Mouse (Mus musculus): ENCODE measurements at regions not wholly inside any gene's neighbourhood (a gene's known extent, or its start where the extent isn't known, plus 50 kb on each side); places are given as distances from the start of the nearest gene placed in this dataset.

DNA sequence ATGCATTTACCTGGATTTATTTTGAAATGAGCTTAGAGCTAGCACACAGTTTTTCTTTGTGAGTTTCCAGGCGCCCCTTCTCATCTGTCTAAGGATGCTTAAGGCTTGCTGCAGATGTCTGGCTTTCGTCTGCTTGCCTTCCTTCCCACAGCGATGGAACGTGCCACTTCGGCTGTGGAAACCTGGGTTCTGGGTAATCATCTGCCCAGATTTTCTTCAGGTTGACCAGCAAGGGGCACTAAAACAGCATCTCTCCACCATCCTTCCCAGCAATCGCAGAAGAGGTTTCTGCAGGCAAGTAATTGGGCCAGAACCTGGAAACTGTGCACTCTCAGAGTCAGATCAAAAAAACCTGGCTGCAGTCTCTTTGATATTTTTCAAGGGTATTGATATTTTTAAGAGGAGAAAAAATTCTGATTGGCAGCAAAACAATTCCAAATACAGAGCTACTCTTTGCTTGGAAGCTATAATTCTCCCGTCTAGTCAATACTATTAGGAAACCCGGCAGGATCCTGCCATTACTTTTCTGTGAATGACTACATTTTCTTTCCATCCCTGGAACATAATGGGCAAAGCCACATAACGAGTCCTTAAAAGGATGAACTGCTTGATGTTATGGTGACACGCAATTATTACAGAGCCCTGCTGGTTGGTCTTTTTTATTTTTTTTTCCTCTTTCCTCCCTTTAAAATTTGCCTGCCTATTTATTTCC lies 75.2 kb upstream of the Sash1 start:
- WGBS = 69% methylated on average over 10 of the region's 10 CpGs
- no peak for DNase-seq (ENCODE audit: low spot score)
- Histone ChIP-seq H3K4me1 (replicated peaks; ENCODE audit: control insufficient read depth, insufficient read depth, low read length) (no peaks in the 10 kb centered on the region), H3K9me3 (ENCODE audit: control insufficient read depth, low read length) (no peaks in the 10 kb centered on the region), H3K27me3 (replicated peaks; ENCODE audit: control insufficient read depth, insufficient read depth, low read length) (no peaks in the 10 kb centered on the region), H3K4me2 (no peak overlapping the region), H3K36me3 (ENCODE audit: control insufficient read depth, insufficient read depth, low read length) (no peaks in the 10 kb centered on the region), H3K27ac (ENCODE audit: low read depth, low read length) (no peak overlapping the region), H3K9ac (ENCODE audit: low read depth, low read length) (no peak overlapping the region), H3K4me3 (ENCODE audit: low read depth, low read length) (no peak overlapping the region)
- no peak for ATAC-seq (replicated peaks; ENCODE audit: low FRiP score)

GRCm38 (mm10) chr10:8960275-8960960 lies 74.5 kb upstream of the Sash1 start:
- WGBS = 81% methylated on average over 9 of the region's 9 CpGs
- no peak overlapping the region for H3K27ac ChIP-seq (ENCODE audit: low read depth, low read length)
- no peaks in the 10 kb centered on the region for H3K36me3 ChIP-seq (ENCODE audit: control insufficient read depth, insufficient read depth, low read length)
- H3K9ac ChIP-seq (ENCODE audit: low read depth, low read length) = no peak overlapping the region
- H3K9me3 ChIP-seq (ENCODE audit: control insufficient read depth, low read length) = no peaks in the 10 kb centered on the region
- H3K4me1 ChIP-seq (replicated peaks; ENCODE audit: control insufficient read depth, insufficient read depth, low read length) = no peaks in the 10 kb centered on the region
- H3K4me2 ChIP-seq = no peak overlapping the region
- no peak for ATAC-seq (replicated peaks; ENCODE audit: low FRiP score)
- no peak overlapping the region for H3K4me3 ChIP-seq (ENCODE audit: low read depth, low read length)
- DNase-seq (ENCODE audit: low spot score) = no peak
- H3K27me3 ChIP-seq (replicated peaks; ENCODE audit: control insufficient read depth, insufficient read depth, low read length) = no peaks in the 10 kb centered on the region

GRCm38 (mm10) chr10:8955499-8956211 lies 69.8 kb upstream of the Sash1 start:
- Histone ChIP-seq H3K4me2 (no peak overlapping the region), H3K27me3 (replicated peaks; ENCODE audit: control insufficient read depth, insufficient read depth, low read length) (no peaks in the 10 kb centered on the region), H3K36me3 (ENCODE audit: control insufficient read depth, insufficient read depth, low read length) (no peaks in the 10 kb centered on the region), H3K9ac (ENCODE audit: low read depth, low read length) (no peak overlapping the region), H3K27ac (ENCODE audit: low read depth, low read length) (no peak overlapping the region), H3K4me1 (replicated peaks; ENCODE audit: control insufficient read depth, insufficient read depth, low read length) (no peaks in the 10 kb centered on the region), H3K9me3 (ENCODE audit: control insufficient read depth, low read length) (no peaks in the 10 kb centered on the region), H3K4me3 (ENCODE audit: low read depth, low read length) (no peak overlapping the region)
- WGBS = 36% methylated on average over 6 of the region's 6 CpGs
- no peak for DNase-seq (ENCODE audit: low spot score)
- ATAC-seq (replicated peaks; ENCODE audit: low FRiP score) = no peak

DNA sequence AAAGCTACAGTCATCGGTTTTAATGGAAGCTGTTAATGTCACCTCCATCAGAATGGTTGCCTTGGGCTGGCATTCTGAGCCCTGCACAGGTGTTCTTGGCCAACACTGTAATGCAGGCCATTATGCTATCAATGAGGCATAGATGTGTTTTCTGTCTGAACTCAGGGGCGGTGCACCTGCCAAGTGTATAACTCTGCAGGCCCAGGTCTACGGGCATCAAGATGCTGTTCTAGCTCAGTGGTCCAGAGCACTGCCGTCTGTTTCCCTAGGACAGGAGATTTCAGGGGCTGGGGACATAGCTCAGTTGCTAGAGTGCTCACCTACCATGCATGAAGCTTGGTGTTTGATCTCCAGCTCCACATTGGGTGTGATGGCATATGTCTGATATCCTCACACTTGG lies 68.1 kb upstream of the Sash1 start:
- no peak overlapping the region for H3K4me2 ChIP-seq
- WGBS = 84% methylated on average over 4 of the region's 4 CpGs

DNA sequence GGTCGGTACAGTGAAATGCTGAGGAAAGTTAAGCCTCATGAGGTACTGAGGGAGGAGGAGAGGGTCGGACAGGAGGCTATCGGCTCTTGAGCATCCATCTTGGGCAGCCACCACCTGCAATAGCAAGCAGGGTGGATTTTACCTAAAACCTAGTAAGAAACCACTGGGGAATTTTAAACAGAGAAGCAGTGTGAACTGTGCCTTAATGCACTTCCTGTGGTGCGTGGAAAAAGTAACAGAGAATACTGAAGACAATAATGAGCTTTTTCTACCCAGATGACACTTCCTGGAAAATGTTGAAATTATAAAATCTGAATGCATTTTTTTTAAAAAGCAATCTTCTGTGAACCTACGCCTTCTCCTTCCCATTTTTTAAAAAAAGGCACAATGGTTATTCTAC lies 67.1 kb upstream of the Sash1 start:
- no peaks in the 10 kb centered on the region for H3K9me3 ChIP-seq (ENCODE audit: control insufficient read depth, low read length)
- no peaks in the 10 kb centered on the region for H3K4me1 ChIP-seq (replicated peaks; ENCODE audit: control insufficient read depth, insufficient read depth, low read length)
- no peak overlapping the region for H3K9ac ChIP-seq (ENCODE audit: low read depth, low read length)
- 76% methylated on average over 5 of the region's 5 CpGs for WGBS
- DNase-seq (ENCODE audit: low spot score) (no peak), ATAC-seq (replicated peaks; ENCODE audit: low FRiP score) (no peak)
- no peaks in the 10 kb centered on the region for H3K36me3 ChIP-seq (ENCODE audit: control insufficient read depth, insufficient read depth, low read length)
- H3K4me3 ChIP-seq (ENCODE audit: low read depth, low read length) = no peak overlapping the region
- no peaks in the 10 kb centered on the region for H3K27me3 ChIP-seq (replicated peaks; ENCODE audit: control insufficient read depth, insufficient read depth, low read length)
- no peak overlapping the region for H3K4me2 ChIP-seq
- H3K27ac ChIP-seq (ENCODE audit: low read depth, low read length) = no peak overlapping the region

More for the DNA sequence above, 68.1 kb upstream of the Sash1 start:
- ATAC-seq (replicated peaks; ENCODE audit: low FRiP score) = no peak
- no peak for DNase-seq (ENCODE audit: low spot score)
- Histone ChIP-seq H3K4me1 (replicated peaks; ENCODE audit: control insufficient read depth, insufficient read depth, low read length) (no peaks in the 10 kb centered on the region), H3K9ac (ENCODE audit: low read depth, low read length) (no peak overlapping the region), H3K9me3 (ENCODE audit: control insufficient read depth, low read length) (no peaks in the 10 kb centered on the region), H3K36me3 (ENCODE audit: control insufficient read depth, insufficient read depth, low read length) (no peaks in the 10 kb centered on the region), H3K4me3 (ENCODE audit: low read depth, low read length) (no peak overlapping the region), H3K27ac (ENCODE audit: low read depth, low read length) (no peak overlapping the region), H3K27me3 (replicated peaks; ENCODE audit: control insufficient read depth, insufficient read depth, low read length) (no peaks in the 10 kb centered on the region)

DNA sequence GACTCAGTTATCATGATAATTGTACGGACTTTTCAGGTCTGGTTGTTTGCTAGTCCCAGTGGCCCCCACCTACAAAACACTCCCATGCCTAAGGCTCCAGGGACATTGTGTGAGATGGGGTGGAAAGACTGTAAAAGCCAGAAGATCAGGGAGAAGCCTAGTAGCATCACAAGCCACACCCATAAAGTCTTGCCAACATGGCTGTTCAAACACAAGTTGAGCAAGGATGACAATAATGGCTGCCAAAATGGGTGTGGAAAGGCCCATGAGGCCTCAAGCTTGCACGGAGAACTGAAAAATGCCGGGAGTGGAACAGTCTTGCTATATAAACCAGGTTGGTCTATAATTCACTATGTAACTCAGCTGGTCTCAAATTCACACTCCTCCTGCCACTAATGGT lies 66.1 kb upstream of the Sash1 start:
- WGBS = 83% methylated on average over 3 of the region's 3 CpGs

DNA sequence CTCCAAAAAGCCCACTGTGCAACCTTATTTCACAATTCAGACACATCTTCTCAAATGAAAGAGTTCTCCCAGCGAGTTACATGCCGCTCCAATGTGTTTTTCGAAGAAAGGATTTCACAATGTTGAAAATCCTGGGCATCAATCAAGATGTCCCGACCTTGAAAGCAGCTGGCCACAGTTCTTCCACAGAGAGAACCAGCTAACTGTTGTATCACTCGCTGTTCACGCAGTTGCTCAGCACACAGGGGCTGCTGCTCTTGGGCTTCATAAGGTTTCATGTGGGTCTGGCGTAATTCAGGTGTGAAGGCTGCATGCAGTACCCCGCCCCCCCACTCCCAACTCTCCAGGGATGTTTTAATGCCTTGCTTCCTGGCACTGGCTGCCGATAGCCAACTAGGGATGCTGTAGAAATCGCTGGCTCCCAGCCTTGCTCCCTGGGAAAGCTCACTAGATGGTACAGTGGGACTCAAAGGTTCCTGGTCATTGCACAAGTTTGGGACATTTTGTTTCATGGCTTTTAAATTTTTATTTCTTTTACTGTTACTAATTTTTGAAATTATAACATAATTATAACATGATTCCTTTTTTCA lies 65.5 kb upstream of the Sash1 start:
- no peak overlapping the region for H3K27ac ChIP-seq (ENCODE audit: low read depth, low read length)
- 79% methylated on average over 10 of the region's 10 CpGs for WGBS
- H3K27me3 ChIP-seq (replicated peaks; ENCODE audit: control insufficient read depth, insufficient read depth, low read length) = no peaks in the 10 kb centered on the region
- no peaks in the 10 kb centered on the region for H3K4me1 ChIP-seq (replicated peaks; ENCODE audit: control insufficient read depth, insufficient read depth, low read length)
- no peak overlapping the region for H3K4me2 ChIP-seq
- ATAC-seq (replicated peaks; ENCODE audit: low FRiP score) (no peak), DNase-seq (ENCODE audit: low spot score) (no peak)
- H3K4me3 ChIP-seq (ENCODE audit: low read depth, low read length) = no peak overlapping the region
- H3K9me3 ChIP-seq (ENCODE audit: control insufficient read depth, low read length) = no peaks in the 10 kb centered on the region
- no peak overlapping the region for H3K9ac ChIP-seq (ENCODE audit: low read depth, low read length)
- H3K36me3 ChIP-seq (ENCODE audit: control insufficient read depth, insufficient read depth, low read length) = no peaks in the 10 kb centered on the region

More for the DNA sequence above, 66.1 kb upstream of the Sash1 start:
- H3K36me3 ChIP-seq (ENCODE audit: control insufficient read depth, insufficient read depth, low read length) = no peaks in the 10 kb centered on the region
- no peak overlapping the region for H3K9ac ChIP-seq (ENCODE audit: low read depth, low read length)
- no peak overlapping the region for H3K4me2 ChIP-seq
- no peaks in the 10 kb centered on the region for H3K9me3 ChIP-seq (ENCODE audit: control insufficient read depth, low read length)
- ATAC-seq (replicated peaks; ENCODE audit: low FRiP score) = no peak
- H3K4me1 ChIP-seq (replicated peaks; ENCODE audit: control insufficient read depth, insufficient read depth, low read length) = no peaks in the 10 kb centered on the region
- H3K4me3 ChIP-seq (ENCODE audit: low read depth, low read length) = no peak overlapping the region
- no peaks in the 10 kb centered on the region for H3K27me3 ChIP-seq (replicated peaks; ENCODE audit: control insufficient read depth, insufficient read depth, low read length)
- DNase-seq (ENCODE audit: low spot score) = no peak
- H3K27ac ChIP-seq (ENCODE audit: low read depth, low read length) = no peak overlapping the region

DNA sequence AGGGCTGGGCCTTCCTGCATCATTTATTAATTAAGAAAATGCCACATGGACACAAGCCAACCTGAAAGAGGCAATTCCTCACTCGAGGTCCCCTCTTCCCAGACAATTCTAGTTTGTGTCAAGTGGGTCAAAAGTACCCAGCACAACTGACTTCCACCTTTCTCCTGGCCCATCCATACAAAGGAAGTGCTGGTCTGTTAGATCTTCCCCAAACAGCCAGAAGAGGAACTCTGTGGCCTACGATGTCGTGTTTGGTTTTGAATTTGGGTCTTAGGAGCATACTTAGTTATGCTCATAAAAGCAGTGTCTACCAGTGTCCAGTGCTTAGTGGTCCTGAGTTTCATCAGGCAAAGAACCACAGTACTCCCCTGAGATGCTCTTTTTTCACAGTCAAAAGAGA lies 62.4 kb upstream of the Sash1 start:
- DNase-seq (ENCODE audit: low spot score) (no peak), ATAC-seq (replicated peaks; ENCODE audit: low FRiP score) (no peak)
- no peaks in the 10 kb centered on the region for H3K4me1 ChIP-seq (replicated peaks; ENCODE audit: control insufficient read depth, insufficient read depth, low read length)
- no peak overlapping the region for H3K4me3 ChIP-seq (ENCODE audit: low read depth, low read length)
- no peak overlapping the region for H3K9ac ChIP-seq (ENCODE audit: low read depth, low read length)
- no peak overlapping the region for H3K27ac ChIP-seq (ENCODE audit: low read depth, low read length)
- no peaks in the 10 kb centered on the region for H3K27me3 ChIP-seq (replicated peaks; ENCODE audit: control insufficient read depth, insufficient read depth, low read length)
- WGBS = 39% methylated on average over 3 of the region's 3 CpGs
- no peaks in the 10 kb centered on the region for H3K9me3 ChIP-seq (ENCODE audit: control insufficient read depth, low read length)
- H3K4me2 ChIP-seq = no peak overlapping the region
- no peaks in the 10 kb centered on the region for H3K36me3 ChIP-seq (ENCODE audit: control insufficient read depth, insufficient read depth, low read length)
